Mouse (Mus musculus): ENCODE results near the gene Usp12. TPM values are rescaled to one million over a fixed set of nuclear protein-coding genes. Genes with fewer than 3 reads are reported as not detected.

Usp12 gene
- polyA plus RNA-seq, 1 experiment from 2014 or later: 17.2 TPM

DNA sequence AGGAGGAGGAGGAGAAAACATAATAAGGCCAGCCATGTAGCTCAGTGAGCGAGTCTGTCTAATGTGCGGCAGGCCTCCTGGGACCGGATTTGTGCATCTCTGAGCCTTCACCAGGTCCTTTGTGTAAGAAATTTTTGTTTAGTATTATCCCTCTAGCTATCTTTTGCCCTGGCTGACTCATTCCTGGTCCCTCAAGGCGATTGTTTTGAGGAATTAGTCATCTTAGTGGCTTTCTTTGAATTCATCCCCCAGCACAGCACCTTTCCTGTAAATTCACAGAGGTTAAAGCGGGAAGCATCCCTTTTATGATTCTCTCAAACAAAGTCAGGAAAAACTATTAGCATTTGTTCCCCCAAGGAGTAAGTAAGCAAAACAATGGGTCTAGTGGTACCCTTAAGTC lies 18.1 kb upstream of the Usp12 start:
- H3K27ac ChIP-seq (ENCODE audit: low read length): no peak overlapping the region
- H3K9me3 ChIP-seq (ENCODE audit: control insufficient read depth, low read length): no peaks in the 10 kb centered on the region
- no peak overlapping the region for H3K9ac ChIP-seq (ENCODE audit: low read length)
- H3K4me2 ChIP-seq (ENCODE audit: low read depth, low read length): no peak overlapping the region
- 80% methylated on average over 5 of the region's 5 CpGs for WGBS
- no peak overlapping the region for H3K4me3 ChIP-seq (ENCODE audit: low read length)
- no peaks in the 10 kb centered on the region for H3K36me3 ChIP-seq (ENCODE audit: control insufficient read depth, insufficient read depth, low read length)
- no peaks in the 10 kb centered on the region for H3K4me1 ChIP-seq (replicated peaks; ENCODE audit: control insufficient read depth, insufficient read depth, low read length)
- no peak for ATAC-seq (ENCODE audit: low read depth)
- H3K27me3 ChIP-seq (ENCODE audit: control insufficient read depth, insufficient read depth, low read depth, low read length): no peaks in the 10 kb centered on the region

DNA sequence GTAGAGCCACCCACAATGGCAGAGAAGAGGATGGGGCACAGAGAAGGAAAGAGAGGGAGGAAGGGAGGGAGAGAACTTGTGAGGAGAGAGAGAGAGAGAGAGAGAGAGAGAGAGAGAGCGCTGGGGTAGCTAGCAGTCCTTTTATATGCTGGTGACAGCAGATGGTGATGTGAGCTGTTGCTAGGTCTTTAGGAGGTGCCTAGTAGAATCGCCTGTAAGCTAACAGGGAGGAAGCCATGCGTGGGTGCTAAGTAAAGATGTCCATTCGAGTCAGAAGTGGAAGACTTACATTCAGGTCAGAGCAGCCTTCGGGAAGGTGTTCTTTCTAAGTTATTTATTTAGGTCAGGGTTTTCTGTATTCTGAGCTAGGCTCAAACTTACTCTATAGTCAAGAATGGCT lies 15.1 kb upstream of the Usp12 start:
- no peaks in the 10 kb centered on the region for H3K27me3 ChIP-seq (ENCODE audit: control insufficient read depth, insufficient read depth, low read depth, low read length)
- no peak overlapping the region for H3K27ac ChIP-seq (ENCODE audit: low read length)
- no peak for ATAC-seq (ENCODE audit: low read depth)
- 60% methylated on average over 5 of the region's 5 CpGs for WGBS
- no peak overlapping the region for H3K9ac ChIP-seq (ENCODE audit: low read length)
- H3K4me1 ChIP-seq (replicated peaks; ENCODE audit: control insufficient read depth, insufficient read depth, low read length): no peaks in the 10 kb centered on the region
- no peaks in the 10 kb centered on the region for H3K36me3 ChIP-seq (ENCODE audit: control insufficient read depth, insufficient read depth, low read length)
- H3K4me2 ChIP-seq (ENCODE audit: low read depth, low read length): no peak overlapping the region
- H3K9me3 ChIP-seq (ENCODE audit: control insufficient read depth, low read length): no peaks in the 10 kb centered on the region
- H3K4me3 ChIP-seq (ENCODE audit: low read length): no peak overlapping the region

DNA sequence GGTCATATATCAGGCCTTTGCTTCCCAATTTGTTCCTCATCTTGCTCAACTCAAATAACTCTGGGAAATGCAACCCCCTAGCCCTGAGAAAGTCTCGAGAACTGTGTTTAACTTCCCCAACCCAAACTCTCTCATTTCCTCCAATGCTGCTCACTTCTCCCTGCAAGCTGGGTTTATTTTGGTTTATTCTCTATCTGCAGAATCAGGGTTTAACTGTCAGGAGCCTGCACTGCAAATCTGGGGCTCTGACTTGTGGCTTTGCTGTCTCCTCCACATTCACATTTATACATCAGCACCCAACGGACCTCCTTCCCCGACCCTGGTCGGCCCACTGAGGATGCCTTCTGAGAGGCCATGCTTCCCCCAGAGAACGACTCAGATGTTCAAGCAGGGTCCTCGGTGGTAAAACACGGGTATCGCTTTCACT lies 11.2 kb upstream of the Usp12 start:
- Histone ChIP-seq H3K9ac (ENCODE audit: low read length) (no peak overlapping the region), H3K27me3 (ENCODE audit: control insufficient read depth, insufficient read depth, low read depth, low read length) (no peaks in the 10 kb centered on the region), H3K4me1 (replicated peaks; ENCODE audit: control insufficient read depth, insufficient read depth, low read length) (no peaks in the 10 kb centered on the region), H3K36me3 (ENCODE audit: control insufficient read depth, insufficient read depth, low read length) (no peaks in the 10 kb centered on the region), H3K27ac (ENCODE audit: low read length) (no peak overlapping the region), H3K4me2 (ENCODE audit: low read depth, low read length) (no peak overlapping the region), H3K4me3 (ENCODE audit: low read length) (no peak overlapping the region), H3K9me3 (ENCODE audit: control insufficient read depth, low read length) (peaks cover 6% of the 10 kb centered on the region; the same call in 1 of the 2 replicates)
- 61% methylated on average over 8 of the region's 8 CpGs for WGBS
- ATAC-seq (ENCODE audit: low read depth): no peak

DNA sequence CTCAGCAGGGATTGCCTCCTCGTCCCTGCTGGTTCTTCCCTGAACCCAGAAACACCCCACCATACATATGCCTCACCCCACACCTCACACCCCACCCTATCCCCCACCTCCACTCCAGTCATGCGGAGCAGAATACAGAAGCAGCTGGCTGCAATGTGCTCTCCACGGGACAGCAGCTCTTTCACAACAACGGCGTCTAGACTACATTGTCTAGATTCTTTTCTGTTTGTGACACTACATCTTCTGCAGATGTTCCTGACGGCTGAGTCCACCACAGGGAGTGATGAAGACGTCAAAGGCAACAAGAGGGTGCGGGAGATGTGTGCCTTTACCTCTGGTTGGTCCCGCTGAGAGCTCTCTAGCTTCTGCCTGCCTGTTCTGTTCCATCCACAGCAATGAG lies 3.2 kb upstream of the Usp12 start:
- H3K36me3 ChIP-seq (ENCODE audit: control insufficient read depth, insufficient read depth, low read length): no peaks in the 10 kb centered on the region
- no peak overlapping the region for H3K9ac ChIP-seq (ENCODE audit: low read length)
- H3K4me3 ChIP-seq (ENCODE audit: low read length): no peak overlapping the region
- peaks cover 6% of the 10 kb centered on the region; the same call in 1 of the 2 replicates for H3K9me3 ChIP-seq (ENCODE audit: control insufficient read depth, low read length)
- no peak overlapping the region for H3K27ac ChIP-seq (ENCODE audit: low read length)
- H3K4me1 ChIP-seq (replicated peaks; ENCODE audit: control insufficient read depth, insufficient read depth, low read length): peaks cover 6% of the 10 kb centered on the region
- no peaks in the 10 kb centered on the region for H3K27me3 ChIP-seq (ENCODE audit: control insufficient read depth, insufficient read depth, low read depth, low read length)
- no peak overlapping the region for H3K4me2 ChIP-seq (ENCODE audit: low read depth, low read length)
- ATAC-seq (ENCODE audit: low read depth): no peak
- WGBS: 42% methylated on average over 9 of the region's 9 CpGs

DNA sequence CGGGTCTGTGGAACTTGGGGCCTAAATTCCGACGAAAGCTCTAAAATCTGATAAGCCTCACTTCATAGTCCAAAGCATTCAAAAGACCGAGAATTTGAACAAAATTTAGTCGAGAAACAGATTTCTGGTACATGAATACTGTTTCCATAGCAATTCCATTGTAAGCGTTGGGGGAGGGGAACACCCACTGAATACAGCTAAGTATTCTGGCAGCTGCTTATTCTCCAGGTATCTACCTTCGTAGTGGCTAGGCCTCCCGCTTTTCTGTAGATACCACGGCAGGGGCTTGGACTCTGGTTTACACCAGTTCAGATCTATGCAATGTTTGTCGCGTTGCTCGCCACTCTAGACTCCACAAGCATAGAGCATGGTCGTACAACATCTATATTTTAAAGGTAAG lies 922 bp upstream of the Usp12 start:
- H3K27ac ChIP-seq (ENCODE audit: low read length): no peak overlapping the region
- H3K36me3 ChIP-seq (ENCODE audit: control insufficient read depth, insufficient read depth, low read length): no peaks in the 10 kb centered on the region
- WGBS: 68% methylated on average over 13 of the region's 13 CpGs
- no peak for ATAC-seq (ENCODE audit: low read depth)
- H3K4me2 ChIP-seq (ENCODE audit: low read depth, low read length): no peak overlapping the region
- peaks cover 24% of the 10 kb centered on the region for H3K4me1 ChIP-seq (replicated peaks; ENCODE audit: control insufficient read depth, insufficient read depth, low read length)
- no peak overlapping the region for H3K9ac ChIP-seq (ENCODE audit: low read length)
- no peak overlapping the region for H3K4me3 ChIP-seq (ENCODE audit: low read length)
- no peaks in the 10 kb centered on the region for H3K9me3 ChIP-seq (ENCODE audit: control insufficient read depth, low read length)
- H3K27me3 ChIP-seq (ENCODE audit: control insufficient read depth, insufficient read depth, low read depth, low read length): no peaks in the 10 kb centered on the region

DNA sequence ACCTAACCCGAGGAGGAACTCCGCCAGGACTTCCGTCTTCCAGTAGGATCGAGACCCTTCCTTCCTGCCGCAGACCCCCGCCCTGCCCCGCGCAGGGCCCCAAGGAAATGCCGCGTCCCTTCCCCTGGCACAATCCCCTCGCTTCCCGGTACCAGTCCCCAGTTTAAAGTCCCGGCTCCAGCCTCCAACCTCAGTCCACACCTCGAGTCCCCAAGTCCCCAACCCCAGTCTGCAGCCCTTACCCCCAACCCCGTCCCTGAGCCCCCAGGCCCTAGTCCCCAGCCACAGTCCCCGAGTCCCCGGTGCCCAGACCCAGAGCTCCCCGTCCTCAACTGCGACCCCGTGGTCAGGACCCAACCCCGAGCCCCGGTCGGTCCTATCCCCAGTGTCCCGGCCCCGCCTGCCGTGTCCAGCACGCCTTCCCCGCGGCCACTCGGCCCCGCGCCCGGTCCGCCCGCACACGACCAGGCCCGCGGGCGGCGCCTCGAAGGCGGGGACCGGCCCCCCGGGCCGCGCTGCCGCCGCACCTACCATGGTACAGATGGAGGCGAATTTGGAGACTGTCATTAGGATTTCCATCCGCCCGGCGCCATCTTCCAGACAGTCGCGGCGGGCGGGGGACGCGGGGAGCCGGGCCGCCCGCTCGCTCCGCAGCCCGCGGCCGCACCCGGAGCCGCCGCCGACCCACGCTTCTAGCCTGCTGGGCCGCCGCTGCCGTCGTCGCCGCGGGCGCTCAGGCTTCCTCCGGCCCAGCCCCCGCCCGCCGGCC lies 538 bp downstream of the Usp12 start:
- peak overlapping the region; percentile 82 for H3K4me3 ChIP-seq (ENCODE audit: low read length)
- no peaks in the 10 kb centered on the region for H3K27me3 ChIP-seq (ENCODE audit: control insufficient read depth, insufficient read depth, low read depth, low read length)
- ATAC-seq (ENCODE audit: low read depth): peak; percentile 54
- 1% methylated on average over 52 of the region's 83 CpGs for WGBS
- peaks cover 32% of the 10 kb centered on the region for H3K4me1 ChIP-seq (replicated peaks; ENCODE audit: control insufficient read depth, insufficient read depth, low read length)
- peak overlapping the region; percentile 85 for H3K4me2 ChIP-seq (ENCODE audit: low read depth, low read length)
- no peaks in the 10 kb centered on the region for H3K36me3 ChIP-seq (ENCODE audit: control insufficient read depth, insufficient read depth, low read length)
- H3K9me3 ChIP-seq (ENCODE audit: control insufficient read depth, low read length): no peaks in the 10 kb centered on the region
- peak overlapping the region; percentile 92 for H3K9ac ChIP-seq (ENCODE audit: low read length)
- H3K27ac ChIP-seq (ENCODE audit: low read length): peak overlapping the region; percentile 91

DNA sequence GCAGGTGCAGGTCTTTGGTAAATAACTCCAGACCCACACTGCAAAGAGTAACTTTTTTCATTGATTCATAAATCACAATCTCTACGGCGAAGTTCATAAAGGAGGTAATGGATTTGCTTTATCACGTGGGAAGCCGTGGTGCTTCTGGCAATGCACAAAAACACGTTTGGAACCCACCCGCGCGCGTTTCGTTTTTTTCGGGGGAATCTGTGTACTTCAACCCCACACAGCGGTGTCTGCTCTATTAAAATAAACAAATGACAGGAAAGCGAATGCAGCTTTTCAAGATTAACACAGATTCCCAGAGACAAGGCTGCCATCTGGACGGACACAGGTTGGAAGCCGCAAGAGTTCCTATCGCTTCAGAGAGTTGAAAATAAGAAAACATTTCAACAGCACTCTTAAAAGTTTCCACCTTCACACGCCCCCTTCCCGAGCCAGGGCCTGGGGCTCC lies 1.1 kb downstream of the Usp12 start:
- no peaks in the 10 kb centered on the region for H3K36me3 ChIP-seq (ENCODE audit: control insufficient read depth, insufficient read depth, low read length)
- no peaks in the 10 kb centered on the region for H3K27me3 ChIP-seq (ENCODE audit: control insufficient read depth, insufficient read depth, low read depth, low read length)
- peak overlapping the region; percentile 85 for H3K4me2 ChIP-seq (ENCODE audit: low read depth, low read length)
- under 1% methylated on average over 18 of the region's 18 CpGs for WGBS
- peak overlapping the region; percentile 91 for H3K27ac ChIP-seq (ENCODE audit: low read length)
- no peaks in the 10 kb centered on the region for H3K9me3 ChIP-seq (ENCODE audit: control insufficient read depth, low read length)
- H3K4me1 ChIP-seq (replicated peaks; ENCODE audit: control insufficient read depth, insufficient read depth, low read length): peaks cover 35% of the 10 kb centered on the region
- peak overlapping the region; percentile 92 for H3K9ac ChIP-seq (ENCODE audit: low read length)
- ATAC-seq (ENCODE audit: low read depth): no peak
- peak overlapping the region; percentile 82 for H3K4me3 ChIP-seq (ENCODE audit: low read length)

DNA sequence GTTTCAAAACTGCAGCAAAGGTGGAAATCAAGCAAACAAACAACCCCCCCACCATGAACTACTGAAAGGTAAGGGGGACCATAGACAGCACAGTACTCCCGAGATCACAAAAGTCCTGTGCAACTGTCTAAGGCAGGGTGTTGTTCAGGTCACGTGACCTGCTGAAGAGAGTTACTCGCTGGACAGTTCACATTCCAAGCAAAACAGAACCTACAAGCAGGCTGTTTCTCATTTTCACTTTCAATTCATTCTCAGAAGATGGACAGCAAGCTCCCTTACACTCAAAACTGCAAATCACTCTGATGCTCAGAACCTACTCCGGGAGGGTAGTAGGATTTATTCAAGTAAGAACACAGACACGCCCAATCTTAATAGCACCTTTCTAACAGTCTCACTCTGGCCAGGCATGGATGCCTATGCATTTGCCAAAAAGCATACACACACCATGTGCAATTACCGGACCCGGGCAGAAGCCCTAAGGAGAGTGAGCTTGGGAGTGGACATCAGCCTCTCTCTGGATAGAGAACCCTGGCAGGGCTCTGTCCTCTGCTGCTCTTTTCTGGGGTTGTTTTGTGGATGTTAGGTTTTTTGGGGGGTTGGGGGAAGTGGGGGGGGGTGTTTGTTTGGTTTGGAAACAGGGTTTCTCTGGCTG lies 2.5 kb downstream of the Usp12 start:
- Histone ChIP-seq H3K4me2 (ENCODE audit: low read depth, low read length) (no peak overlapping the region), H3K4me3 (ENCODE audit: low read length) (no peak overlapping the region), H3K4me1 (replicated peaks; ENCODE audit: control insufficient read depth, insufficient read depth, low read length) (peaks cover 40% of the 10 kb centered on the region), H3K9me3 (ENCODE audit: control insufficient read depth, low read length) (no peaks in the 10 kb centered on the region), H3K27me3 (ENCODE audit: control insufficient read depth, insufficient read depth, low read depth, low read length) (no peaks in the 10 kb centered on the region), H3K9ac (ENCODE audit: low read length) (no peak overlapping the region), H3K36me3 (ENCODE audit: control insufficient read depth, insufficient read depth, low read length) (no peaks in the 10 kb centered on the region), H3K27ac (ENCODE audit: low read length) (no peak overlapping the region)
- WGBS: 61% methylated on average over 7 of the region's 7 CpGs
- no peak for ATAC-seq (ENCODE audit: low read depth)

DNA sequence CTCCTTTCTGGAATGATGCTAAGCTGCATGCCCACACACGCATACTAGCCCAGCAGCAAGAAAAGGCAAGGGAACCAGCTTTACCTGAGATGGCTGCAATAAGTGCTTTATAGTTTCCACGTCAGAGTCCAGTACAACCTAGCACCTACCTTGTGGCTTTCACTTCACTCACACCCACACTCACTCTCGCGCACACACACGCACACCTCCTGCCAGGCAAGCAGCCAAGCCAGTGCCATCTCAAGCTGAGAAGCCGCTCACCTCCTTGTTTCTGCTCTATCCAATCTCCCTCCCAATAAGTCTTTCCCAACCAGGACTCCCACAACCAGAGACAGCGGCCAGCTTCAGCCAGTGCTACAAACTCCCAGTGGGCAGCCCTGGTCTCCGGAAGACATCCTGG lies 3.9 kb downstream of the Usp12 start:
- Histone ChIP-seq H3K9me3 (ENCODE audit: control insufficient read depth, low read length) (no peaks in the 10 kb centered on the region), H3K27ac (ENCODE audit: low read length) (no peak overlapping the region), H3K9ac (ENCODE audit: low read length) (no peak overlapping the region), H3K4me3 (ENCODE audit: low read length) (no peak overlapping the region), H3K4me2 (ENCODE audit: low read depth, low read length) (no peak overlapping the region), H3K4me1 (replicated peaks; ENCODE audit: control insufficient read depth, insufficient read depth, low read length) (peaks cover 40% of the 10 kb centered on the region), H3K27me3 (ENCODE audit: control insufficient read depth, insufficient read depth, low read depth, low read length) (no peaks in the 10 kb centered on the region), H3K36me3 (ENCODE audit: control insufficient read depth, insufficient read depth, low read length) (no peaks in the 10 kb centered on the region)
- 67% methylated on average over 8 of the region's 8 CpGs for WGBS
- no peak for ATAC-seq (ENCODE audit: low read depth)

Data from lung, embryonic 16.5 days (tissue).